Mouse (Mus musculus): ENCODE data around the gene Lman2.

Gene Lman2

GRCm38 (mm10) chr13:55327633-55328032 lies 35.0 kb downstream of the Lman2 start:
- in situ Hi-C loops (cut with MboI, MseI), result no loop called here

- in situ Hi-C loops (cut with MboI, MseI), result no loop called here
Observed at GRCm38 (mm10) chr13:55327169-55327568, 35.4 kb downstream of the Lman2 start.

GRCm38 (mm10) chr13:55325596-55325995 lies 37.0 kb downstream of the Lman2 start:
- in situ Hi-C loops (cut with MboI, MseI), result no loop called here

GRCm38 (mm10) chr13:55322130-55322825 lies 40.3 kb downstream of the Lman2 start:
- in situ Hi-C loops (cut with MboI, MseI), result no loop called here

GRCm38 (mm10) chr13:55321434-55322129 lies 41.0 kb downstream of the Lman2 start, which contains the start of gene Rab24:
Gene Rab24 (minus strand): TSS chr13:55321946.
- in situ Hi-C loops (cut with MboI, MseI), result no loop called here

- in situ Hi-C loops (cut with MboI, MseI), result no loop called here
Observed at GRCm38 (mm10) chr13:55319931-55320533, 42.6 kb downstream of the Lman2 start, which contains the start of gene Prelid1. Gene Prelid1 (plus strand): TSS chr13:55320500.

GRCm38 (mm10) chr13:55318351-55318750 lies 44.2 kb downstream of the Lman2 start:
- in situ Hi-C loops (cut with MboI, MseI), result no loop called here

GRCm38 (mm10) chr13:55314891-55315412 lies 47.6 kb downstream of the Lman2 start:
- in situ Hi-C loops (cut with MboI, MseI), result no loop called here

GRCm38 (mm10) chr13:55313051-55313450 lies 49.5 kb downstream of the Lman2 start:
- in situ Hi-C loops (cut with MboI, MseI), result no loop called here

GRCm38 (mm10) chr13:55312028-55312630 lies 50.5 kb downstream of the Lman2 start:
- in situ Hi-C loops (cut with MboI, MseI), result no loop called here

GRCm38 (mm10) chr13:55300913-55301312 lies 61.7 kb downstream of the Lman2 start:
- in situ Hi-C loops (cut with MboI, MseI), result loop anchor here (5.0 to 10.0 kb wide), 2 partner anchors 54 to 176 kb away; no protein-coding TSS in a partner anchor

GRCm38 (mm10) chr13:55296760-55297159 lies 65.8 kb downstream of the Lman2 start:
- in situ Hi-C loops (cut with MboI, MseI), result no loop called here
